Mouse (Mus musculus): ENCODE results near the gene Npb. TPM values are rescaled to one million over a fixed set of nuclear protein-coding genes. Genes with fewer than 3 reads are reported as not detected.

Gene Npb
- polyA plus RNA-seq (2012; rRNA removed), result 1.4 TPM in 2 replicates

GRCm38 (mm10) chr11:120608241-120609034 is at the start of gene Npb:
Npb (plus strand) TSS chr11:120608477.

GRCm38 (mm10) chr11:120572752-120573584 is 35.3 kb upstream of the Npb start, which contains the start of gene P4hb:
P4hb (minus strand) TSS chr11:120573253.

GRCm38 (mm10) chr11:120581490-120582267 is 26.6 kb upstream of the Npb start, which contains the start of gene Arhgdia:
Arhgdia (minus strand) TSS chr11:120581624.

GRCm38 (mm10) chr11:120598283-120598989 is 9.8 kb upstream of the Npb start, which contains the start of the genes Alyref and Anapc11:
Alyref (minus strand) TSS chr11:120598365.
Anapc11 (plus strand) TSS chr11:120598421.

GRCm38 (mm10) chr11:120617519-120618112 is 9.3 kb downstream of the Npb start, which contains the start of gene Pcyt2:
Pcyt2 (minus strand) TSS chr11:120617936.

GRCm38 (mm10) chr11:120625152-120625775 is 17.0 kb downstream of the Npb start, which contains the start of gene Sirt7:
Sirt7 (minus strand) TSS chr11:120625240.

GRCm38 (mm10) chr11:120633520-120634343 is 25.5 kb downstream of the Npb start, which contains the start of gene Mafg:
Mafg (minus strand) TSS chr11:120633600.

GRCm38 (mm10) chr11:120643601-120643987 is 35.3 kb downstream of the Npb start, which contains the start of gene Pycr1:
Pycr1 (minus strand) TSS chr11:120643769.

GRCm38 (mm10) chr11:120648001-120648476 is 39.8 kb downstream of the Npb start, which contains the start of gene Myadml2:
Myadml2 (minus strand) TSS chr11:120648158.

Other genes with a start within 250 kb of the Npb start
- 0.23 and 0.48 TPM in 2 replicates for gene Fscn2, start 246.9 kb upstream of the Npb start, polyA plus RNA-seq (2012; rRNA removed)
- gene Faap100, start 229.7 kb upstream of the Npb start, polyA plus RNA-seq (2012; rRNA removed), result 26.2 and 38.4 TPM in 2 replicates
- gene Nploc4, start 170.8 kb upstream of the Npb start, polyA plus RNA-seq (2012; rRNA removed), result 43.1 and 58.4 TPM in 2 replicates
- gene Tspan10, start 165.8 kb upstream of the Npb start, polyA plus RNA-seq (2012; rRNA removed), result 0.11 and 0.24 TPM in 2 replicates
- 0.35 and 0.37 TPM in 2 replicates for gene Pde6g, start 155.0 kb upstream of the Npb start, polyA plus RNA-seq (2012; rRNA removed)
- gene Oxld1, start 150.4 kb upstream of the Npb start, polyA plus RNA-seq (2012; rRNA removed), result 6.9 and 7.4 TPM in 2 replicates
- 36.2 and 42.9 TPM in 2 replicates for gene Ccdc137, start 150.4 kb upstream of the Npb start, polyA plus RNA-seq (2012; rRNA removed)
- gene Arl16, start 140.9 kb upstream of the Npb start, polyA plus RNA-seq (2012; rRNA removed), result 30.2 and 41.6 TPM in 2 replicates
- gene Mrpl12, start 123.9 kb upstream of the Npb start, polyA plus RNA-seq (2012; rRNA removed), result 106 and 125 TPM in 2 replicates
- gene Slc25a10, start 116.6 kb upstream of the Npb start, polyA plus RNA-seq (2012; rRNA removed), result 39.4 and 50.5 TPM in 2 replicates
- gene Gcgr, start 77.8 kb upstream of the Npb start, polyA plus RNA-seq (2012; rRNA removed), result 1.2 and 1.7 TPM in 2 replicates
- 164 and 177 TPM in 2 replicates for gene Mcrip1, start 58.8 kb upstream of the Npb start, polyA plus RNA-seq (2012; rRNA removed)
- not detected in 2 replicates for gene Ppp1r27, start 57.3 kb upstream of the Npb start, polyA plus RNA-seq (2012; rRNA removed)
- gene P4hb, start 35.2 kb upstream of the Npb start, polyA plus RNA-seq (2012; rRNA removed), result 365 and 391 TPM in 2 replicates
- gene Arhgdia, start 26.9 kb upstream of the Npb start, polyA plus RNA-seq (2012; rRNA removed), result 303 and 501 TPM in 2 replicates
- gene Alyref, start 10.1 kb upstream of the Npb start, polyA plus RNA-seq (2012; rRNA removed), result 300 and 546 TPM in 2 replicates
- gene Anapc11, start 10.1 kb upstream of the Npb start, polyA plus RNA-seq (2012; rRNA removed), result 138 and 143 TPM in 2 replicates
- 132 and 188 TPM in 2 replicates for gene Pcyt2, start 9.5 kb downstream of the Npb start, polyA plus RNA-seq (2012; rRNA removed)
- 44.4 and 107 TPM in 2 replicates for gene Sirt7, start 16.8 kb downstream of the Npb start, polyA plus RNA-seq (2012; rRNA removed)
- gene Mafg, start 25.1 kb downstream of the Npb start, polyA plus RNA-seq (2012; rRNA removed), result 42.7 and 60.6 TPM in 2 replicates
- 13.8 and 25.2 TPM in 2 replicates for gene Pycr1, start 35.3 kb downstream of the Npb start, polyA plus RNA-seq (2012; rRNA removed)
- gene Myadml2, start 39.7 kb downstream of the Npb start, polyA plus RNA-seq (2012; rRNA removed), result 0.08 and 0.26 TPM in 2 replicates
- 2.2 and 5.1 TPM in 2 replicates for gene Notum, start 52.7 kb downstream of the Npb start, polyA plus RNA-seq (2012; rRNA removed)
- 69.8 and 105 TPM in 2 replicates for gene Aspscr1, start 64.5 kb downstream of the Npb start, polyA plus RNA-seq (2012; rRNA removed)
- 49.4 and 73.3 TPM in 2 replicates for gene Cenpx, start 105.3 kb downstream of the Npb start, polyA plus RNA-seq (2012; rRNA removed)
- gene Lrrc45, start 105.4 kb downstream of the Npb start, polyA plus RNA-seq (2012; rRNA removed), result 68.5 and 84.3 TPM in 2 replicates
- gene Rac3, start 113.0 kb downstream of the Npb start, polyA plus RNA-seq (2012; rRNA removed), result 63.0 and 69.7 TPM in 2 replicates
- 11.3 and 14.7 TPM in 2 replicates for gene Dcxr, start 118.8 kb downstream of the Npb start, polyA plus RNA-seq (2012; rRNA removed)
- gene Cbr2, start 123.6 kb downstream of the Npb start, polyA plus RNA-seq (2012; rRNA removed), result 0.55 and 2.0 TPM in 2 replicates
- gene Hmga1b, start 154.3 kb downstream of the Npb start, polyA plus RNA-seq (2012; rRNA removed), result 3.8 and 8.8 TPM in 2 replicates
- 41.7 and 45.5 TPM in 2 replicates for gene Rfng, start 175.7 kb downstream of the Npb start, polyA plus RNA-seq (2012; rRNA removed)
- 169 and 233 TPM in 2 replicates for gene Gps1, start 175.8 kb downstream of the Npb start, polyA plus RNA-seq (2012; rRNA removed)
- 52.1 and 79.3 TPM in 2 replicates for gene Dus1l, start 187.9 kb downstream of the Npb start, polyA plus RNA-seq (2012; rRNA removed)
- 227 and 256 TPM in 2 replicates for gene Fasn, start 216.1 kb downstream of the Npb start, polyA plus RNA-seq (2012; rRNA removed)

Measured in central nervous system, embryonic 11.5 days (tissue).